Mouse (Mus musculus) forebrain, postnatal 0 days (tissue): ENCODE measurements at regions not wholly inside any gene's neighbourhood (a gene's known extent, or its start where the extent isn't known, plus 50 kb on each side); places are given as distances from the start of the nearest gene placed in this dataset.

Source experiments
- ATAC-seq: fragments of 200-750 bp; cut with Nextera tagmentation; 2 replicates; pipeline ENCODE4 v1.8.0; 2017; ENCODE audit warnings: mild to moderate bottlenecking, moderate library complexity
- DNase-seq: peaks from one replicate; pipeline ENCODE4 v3.0.0-alpha.2; 2015
- H3K27ac ChIP-seq: fragments of 300-500 bp; sonication (generic); 2 replicates; pipeline ENCODE4 v1.5.1; 2014; ENCODE audit warnings: low read depth, mild to moderate bottlenecking, antibody characterized with exemption, low read length, moderate library complexity, mixed read lengths
- H3K27me3 ChIP-seq: fragments of 300-500 bp; sonication (generic); 2 replicates; pipeline ENCODE4 v1.6.1; 2014; ENCODE audit warnings: mild to moderate bottlenecking, low read length, mixed read lengths; ENCODE audit not compliant: insufficient read depth
- H3K36me3 ChIP-seq: fragments of 300-500 bp; sonication (generic); 2 replicates; pipeline ENCODE4 v1.6.1; 2014; ENCODE audit warnings: mild to moderate bottlenecking, moderate library complexity; ENCODE audit not compliant: insufficient read depth
- H3K4me1 ChIP-seq: fragments of 300-500 bp; sonication (generic); 2 replicates; pipeline ENCODE4 v1.6.1; 2014; ENCODE audit warnings: antibody characterized with exemption; ENCODE audit not compliant: insufficient read depth
- H3K4me2 ChIP-seq: fragments of 300-500 bp; sonication (generic); 2 replicates; pipeline ENCODE4 v1.6.1; 2014; ENCODE audit warnings: low read depth, mild to moderate bottlenecking, moderate library complexity
- H3K4me3 ChIP-seq: fragments of 300-500 bp; sonication (generic); 2 replicates; pipeline ENCODE4 v1.5.1; 2014; ENCODE audit warnings: low read depth, low read length, mixed read lengths
- H3K9ac ChIP-seq: fragments of 300-500 bp; sonication (generic); 2 replicates; pipeline ENCODE4 v1.6.1; 2014; ENCODE audit warnings: mild to moderate bottlenecking
- H3K9me3 ChIP-seq: fragments of 300-500 bp; sonication (generic); 2 replicates; pipeline ENCODE4 v1.6.1; 2016; ENCODE audit warnings: low read length
- CTCF ChIP-seq: sonication (generic); IDR thresholded peaks from 2 replicates; pipeline ENCODE4 v1.5.1; 2016; ENCODE audit warnings: antibody characterized with exemption, control low read depth, low read depth
- WGBS: fragments of 180-500 bp; shearing (Covaris S2); extraction: QIAGEN DNeasy Blood & Tissue Kit; methylation state at CpG from one replicate; pipeline ENCODE4 v1.1.7; 2014; 5-methylcytosine and 5-hydroxymethylcytosine counted together

- no peak for TF ChIP-seq CTCF
- no peak overlapping the region for H3K27ac ChIP-seq
- WGBS, result 73% methylated on average over 1 of the region's 1 CpGs
- no peak for DNase-seq
- ATAC-seq, result no peak
- H3K27me3 ChIP-seq, result no peaks in the 10 kb centered on the region
- H3K9me3 ChIP-seq, result no peaks in the 10 kb centered on the region
- H3K4me2 ChIP-seq, result no peak overlapping the region
- H3K4me1 ChIP-seq, result no peaks in the 10 kb centered on the region
- no peak overlapping the region for H3K9ac ChIP-seq
- no peak overlapping the region for H3K4me3 ChIP-seq
- no peaks in the 10 kb centered on the region for H3K36me3 ChIP-seq
These were observed 453.7 kb upstream of the Cylc2 start for GRCm38 (mm10) chr4:50762759-50763158.

GRCm38 (mm10) chr4:50763914-50764313, 452.6 kb upstream of the Cylc2 start:
- no peak overlapping the region for H3K9ac ChIP-seq
- H3K4me2 ChIP-seq, result no peak overlapping the region
- DNase-seq, result no peak
- H3K9me3 ChIP-seq, result no peaks in the 10 kb centered on the region
- no peak overlapping the region for H3K27ac ChIP-seq
- TF ChIP-seq CTCF, result no peak
- ATAC-seq, result no peak
- no peak overlapping the region for H3K4me3 ChIP-seq
- WGBS, result 77% methylated on average over 3 of the region's 3 CpGs
- H3K4me1 ChIP-seq, result no peaks in the 10 kb centered on the region
- H3K36me3 ChIP-seq, result no peaks in the 10 kb centered on the region
- H3K27me3 ChIP-seq, result no peaks in the 10 kb centered on the region

- TF ChIP-seq CTCF, result no peak
- no peaks in the 10 kb centered on the region for H3K36me3 ChIP-seq
These were observed 444.0 kb upstream of the Cylc2 start for GRCm38 (mm10) chr4:50772456-50772855.

More at GRCm38 (mm10) chr4:50772456-50772855, 444.0 kb upstream of the Cylc2 start:
- Histone ChIP-seq H3K27ac (no peak overlapping the region), H3K27me3 (no peaks in the 10 kb centered on the region), H3K4me3 (no peak overlapping the region), H3K9me3 (no peaks in the 10 kb centered on the region), H3K4me2 (no peak overlapping the region), H3K4me1 (no peaks in the 10 kb centered on the region), H3K9ac (no peak overlapping the region)
- DNase-seq, result peak; percentile 10
- ATAC-seq, result no peak
